16 mouse cellular contexts compared by ENCODE assay signal in the genomic region with DNA sequence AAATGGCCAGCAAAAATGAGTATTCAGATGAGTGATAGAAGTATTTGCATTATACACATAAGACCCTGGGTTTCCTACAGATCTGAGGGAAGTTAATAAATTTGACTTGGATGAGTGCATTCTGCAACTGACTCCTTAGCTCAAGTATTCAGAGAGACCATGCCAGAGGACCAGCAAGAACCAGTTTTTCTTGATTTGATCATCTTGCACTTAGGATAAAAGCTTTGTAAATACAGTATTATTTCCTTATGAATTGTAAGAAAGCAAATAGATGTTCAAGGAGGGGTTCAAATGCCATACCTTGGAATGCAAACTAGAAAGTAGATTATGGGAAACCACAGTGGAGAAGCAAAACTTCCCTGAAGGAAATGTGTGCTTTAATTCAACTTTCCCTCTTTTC. TPM values are rescaled to one million over a fixed set of nuclear protein-coding genes. Genes with fewer than 3 reads are reported as not detected.
"Had no signal": no experiment of that assay in that cellular context is flagged by ENCODE, and none has a peak within 500 bp of the region (broad histone marks: within the 10 kb centered on the region; RNA-seq: fewer than 3 reads in every experiment).

No protein-coding gene starts in this region.

- H3K4me2 ChIP-seq: intestine, embryonic 15.5 days; kidney, embryonic 15.5 days; limb, embryonic 13.5 days; neural tube, embryonic 15.5 days had no signal

- H3K9me3 ChIP-seq: intestine, embryonic 15.5 days; kidney, embryonic 15.5 days; limb, embryonic 13.5 days; midbrain, embryonic 10.5 days; neural tube, embryonic 15.5 days had no signal

- ATAC-seq: intestine, embryonic 15.5 days had no signal

- H3K9ac ChIP-seq: intestine, embryonic 15.5 days; kidney, embryonic 15.5 days; limb, embryonic 13.5 days; liver, embryonic 14.5 days; neural tube, embryonic 15.5 days had no signal

- H3K4me3 ChIP-seq: intestine, embryonic 15.5 days; kidney, embryonic 15.5 days; limb, embryonic 13.5 days; midbrain, embryonic 10.5 days; myocyte; neural tube, embryonic 15.5 days had no signal

- H3K36me3 ChIP-seq: intestine, embryonic 15.5 days; kidney, embryonic 15.5 days; limb, embryonic 13.5 days; midbrain, embryonic 10.5 days; neural tube, embryonic 15.5 days had no signal

- H3K27ac ChIP-seq: intestine, embryonic 15.5 days; kidney, embryonic 15.5 days; limb, embryonic 13.5 days; liver, embryonic 14.5 days; midbrain, embryonic 10.5 days; neural tube, embryonic 15.5 days had no signal

- H3K27me3 ChIP-seq: intestine, embryonic 15.5 days; kidney, embryonic 15.5 days; limb, embryonic 13.5 days; neural tube, embryonic 15.5 days had no signal

- DNase-seq: kidney, adult 18-20 months; kidney, postnatal 25 days; left cerebral cortex, postnatal 4 days; midbrain, embryonic 14.5 days; right cerebral cortex, adult 18-20 months; right cerebral cortex, postnatal 25 days; thymus, postnatal 4 days had no signal

- H3K4me1 ChIP-seq: intestine, embryonic 15.5 days; kidney, embryonic 15.5 days; limb, embryonic 13.5 days; midbrain, embryonic 10.5 days; neural tube, embryonic 15.5 days had no signal

RNA-seq across cellular contexts. Expression of gene 5430427O19Rik, which starts 13.0 kb away (rescaled TPM):
- polyA plus RNA-seq: liver, adult 2 months; small intestine, adult 2 months had no signal
